Mouse (Mus musculus): ENCODE measurements at regions not wholly inside any gene's neighbourhood (a gene's known extent, or its start where the extent isn't known, plus 50 kb on each side); places are given as distances from the start of the nearest gene placed in this dataset.

DNA sequence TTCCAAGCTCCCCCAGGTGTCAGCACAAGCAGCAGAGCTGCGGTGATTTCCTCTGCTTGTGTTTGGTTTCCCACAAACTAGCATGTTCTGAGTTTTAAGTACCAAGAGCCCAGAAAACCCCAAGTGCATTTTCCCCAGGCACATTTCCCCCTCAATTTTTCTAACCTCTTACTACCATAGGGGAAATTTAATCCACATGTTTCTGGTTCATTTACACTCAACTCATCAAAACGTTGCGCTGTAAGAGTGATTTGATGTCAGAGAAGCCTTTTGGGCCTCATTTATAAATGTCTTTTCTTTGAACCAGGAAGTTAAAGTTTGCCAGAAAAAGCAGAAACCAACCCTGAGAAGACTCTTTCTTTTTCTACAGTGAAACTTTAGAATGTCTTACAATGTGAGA, 89.4 kb downstream of the Gm10192 start:
- DNase-seq (ENCODE audit: low spot score) (peak; percentile 9), ATAC-seq (ENCODE audit: insufficient read depth, low FRiP score, low TSS enrichment) (no peak)
- H3K9ac ChIP-seq (ENCODE audit: low read length), result no peak overlapping the region
- 82% methylated on average over 3 of the region's 3 CpGs for WGBS
- no peak overlapping the region for H3K4me3 ChIP-seq (ENCODE audit: low read depth, low read length)
- H3K36me3 ChIP-seq (ENCODE audit: control insufficient read depth, insufficient read depth, low read length), result no peaks in the 10 kb centered on the region
- H3K4me2 ChIP-seq (ENCODE audit: low read depth), result no peak overlapping the region
- H3K27me3 ChIP-seq (ENCODE audit: control insufficient read depth, insufficient read depth, low read length), result no peaks in the 10 kb centered on the region
- no peaks in the 10 kb centered on the region for H3K4me1 ChIP-seq (ENCODE audit: control insufficient read depth, insufficient read depth, low read length)
- no peak overlapping the region for H3K27ac ChIP-seq (ENCODE audit: low read depth, low read length)
- H3K9me3 ChIP-seq (ENCODE audit: control insufficient read depth, low read length), result no peaks in the 10 kb centered on the region

DNA sequence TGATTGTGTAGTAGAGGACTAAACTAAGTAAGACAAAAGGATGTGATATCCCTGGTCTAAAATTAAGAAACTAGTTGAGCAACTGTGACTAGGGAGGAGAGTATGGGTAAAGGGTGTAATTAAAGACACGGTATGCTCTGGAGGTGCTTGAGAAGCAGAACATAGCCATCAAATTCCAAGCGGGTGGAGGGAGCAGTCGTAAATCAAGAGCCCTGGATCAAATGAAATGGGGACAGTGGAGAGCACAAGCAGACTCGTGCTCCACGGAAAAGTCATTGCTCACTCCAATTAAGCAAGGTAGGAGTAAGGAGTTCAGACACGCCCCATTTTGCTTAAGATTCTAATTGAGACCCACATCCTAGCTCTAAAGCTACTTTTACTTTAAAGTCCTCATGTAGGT, 132.2 kb downstream of the Gm10192 start:
- 55% methylated on average over 6 of the region's 6 CpGs for WGBS

DNA sequence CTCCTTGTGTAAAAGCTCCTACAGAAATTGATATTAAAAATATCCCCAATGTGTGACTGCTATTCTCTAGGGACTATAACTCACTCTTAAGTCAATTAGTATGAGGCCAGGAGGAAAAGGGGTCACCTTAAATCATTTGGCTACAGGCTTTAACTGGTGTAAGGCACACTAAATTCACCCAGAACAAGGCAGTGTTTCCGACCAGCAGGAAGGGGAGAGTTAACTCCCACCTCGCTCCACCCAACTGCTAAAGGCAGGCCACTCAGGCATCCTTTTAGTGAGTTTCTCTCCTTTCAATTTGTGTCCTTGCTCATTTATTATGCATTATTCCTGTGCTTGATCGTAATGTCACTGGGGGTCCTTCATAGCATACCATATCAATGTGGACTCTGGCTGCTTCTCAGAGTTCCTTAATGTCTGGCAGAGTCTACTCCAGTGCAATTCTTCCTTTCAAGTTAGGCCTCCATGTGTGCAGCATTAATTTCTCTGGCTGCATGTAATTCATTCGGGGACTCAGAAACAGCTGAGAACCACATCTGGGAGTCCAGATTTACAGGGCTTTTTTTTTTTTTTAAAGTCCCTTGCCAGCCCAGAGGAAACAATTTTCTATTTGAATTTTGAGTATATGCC, 133.8 kb downstream of the Gm10192 start:
- H3K36me3 ChIP-seq (ENCODE audit: control insufficient read depth, insufficient read depth, low read length), result no peaks in the 10 kb centered on the region
- H3K9me3 ChIP-seq (ENCODE audit: control insufficient read depth, low read length), result no peaks in the 10 kb centered on the region
- H3K9ac ChIP-seq (ENCODE audit: low read length), result no peak overlapping the region
- WGBS, result 53% methylated on average over 4 of the region's 4 CpGs
- H3K4me2 ChIP-seq (ENCODE audit: low read depth), result no peak overlapping the region
- ATAC-seq (ENCODE audit: insufficient read depth, low FRiP score, low TSS enrichment) (peak; percentile 58; the same call in 1 of the 2 replicates), DNase-seq (ENCODE audit: low spot score) (peak; percentile 23)
- no peak overlapping the region for H3K4me3 ChIP-seq (ENCODE audit: low read depth, low read length)
- H3K27me3 ChIP-seq (ENCODE audit: control insufficient read depth, insufficient read depth, low read length), result no peaks in the 10 kb centered on the region
- 0 out of 2 replicates have a peak, but pooled peaks cover 3% of the 10 kb centered on the region for H3K4me1 ChIP-seq (ENCODE audit: control insufficient read depth, insufficient read depth, low read length)
- H3K27ac ChIP-seq (ENCODE audit: low read depth, low read length), result no peak overlapping the region

More for the DNA sequence above, 132.2 kb downstream of the Gm10192 start:
- Histone ChIP-seq H3K4me2 (ENCODE audit: low read depth) (no peak overlapping the region), H3K9ac (ENCODE audit: low read length) (no peak overlapping the region), H3K27ac (ENCODE audit: low read depth, low read length) (no peak overlapping the region), H3K36me3 (ENCODE audit: control insufficient read depth, insufficient read depth, low read length) (no peaks in the 10 kb centered on the region), H3K4me3 (ENCODE audit: low read depth, low read length) (no peak overlapping the region), H3K4me1 (ENCODE audit: control insufficient read depth, insufficient read depth, low read length) (0 out of 2 replicates have a peak, but pooled peaks cover 3% of the 10 kb centered on the region), H3K27me3 (ENCODE audit: control insufficient read depth, insufficient read depth, low read length) (no peaks in the 10 kb centered on the region), H3K9me3 (ENCODE audit: control insufficient read depth, low read length) (no peaks in the 10 kb centered on the region)
- DNase-seq (ENCODE audit: low spot score) (no peak), ATAC-seq (ENCODE audit: insufficient read depth, low FRiP score, low TSS enrichment) (no peak; the same call in 1 of the 2 replicates)

DNA sequence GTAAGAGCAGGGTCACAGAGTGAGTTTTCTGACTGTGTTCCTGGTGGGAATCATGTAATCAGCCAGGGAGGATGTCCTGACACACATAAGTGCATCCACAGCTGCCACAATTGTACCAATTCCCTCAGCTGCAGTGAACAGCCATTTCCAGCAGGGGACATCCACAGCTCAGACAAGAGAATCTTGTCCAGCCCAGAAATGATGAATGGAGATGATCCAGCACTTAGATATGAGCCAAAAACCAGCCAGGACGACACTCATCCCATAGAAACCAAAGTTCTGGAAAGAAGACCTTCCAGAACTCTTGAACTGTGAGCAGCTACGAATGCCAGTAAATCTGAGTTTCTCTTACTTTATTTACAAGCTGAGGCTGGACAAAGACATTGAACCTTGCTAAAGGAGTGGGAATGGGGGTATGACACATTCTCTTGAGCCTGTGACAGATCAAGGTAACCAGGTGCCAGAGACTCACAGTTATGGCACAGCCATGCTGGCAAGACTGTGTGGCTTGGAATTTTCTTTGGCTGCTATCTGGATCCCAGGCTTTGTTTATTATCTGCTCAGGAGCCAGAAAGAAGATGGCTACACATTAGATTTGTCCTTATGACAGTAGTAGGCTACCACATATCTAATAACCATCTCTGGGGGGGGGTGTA, 145.1 kb downstream of the Gm10192 start:
- peak; percentile 37 for DNase-seq (ENCODE audit: low spot score)
- 39% methylated on average over 2 of the region's 2 CpGs for WGBS

DNA sequence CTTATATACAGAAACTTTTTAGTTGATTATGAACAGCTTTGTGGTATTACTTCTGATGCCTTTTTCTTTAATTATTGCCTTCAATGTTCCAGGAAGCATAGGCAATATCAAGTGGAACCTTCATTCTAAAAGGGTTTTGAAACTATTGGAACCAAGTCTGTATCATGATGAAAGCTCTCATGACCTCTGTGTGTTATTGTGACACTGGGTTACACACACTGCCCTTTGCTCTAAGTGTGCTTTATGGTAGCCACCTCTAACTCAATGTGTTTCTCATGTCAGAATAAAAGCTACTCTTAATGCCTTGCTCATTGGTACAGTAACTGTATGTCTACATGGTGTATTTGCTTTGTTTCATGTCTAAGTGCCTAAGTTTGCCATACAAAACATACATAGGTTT, 154.0 kb downstream of the Gm10192 start:
- no peaks in the 10 kb centered on the region for H3K9me3 ChIP-seq (ENCODE audit: control insufficient read depth, low read length)
- no peak for ATAC-seq (ENCODE audit: insufficient read depth, low FRiP score, low TSS enrichment)
- H3K9ac ChIP-seq (ENCODE audit: low read length), result no peak overlapping the region
- no peaks in the 10 kb centered on the region for H3K36me3 ChIP-seq (ENCODE audit: control insufficient read depth, insufficient read depth, low read length)
- no peak overlapping the region for H3K27ac ChIP-seq (ENCODE audit: low read depth, low read length)
- H3K4me2 ChIP-seq (ENCODE audit: low read depth), result no peak overlapping the region
- no peaks in the 10 kb centered on the region for H3K27me3 ChIP-seq (ENCODE audit: control insufficient read depth, insufficient read depth, low read length)
- DNase-seq (ENCODE audit: low spot score), result no peak
- H3K4me1 ChIP-seq (ENCODE audit: control insufficient read depth, insufficient read depth, low read length), result no peaks in the 10 kb centered on the region
- no peak overlapping the region for H3K4me3 ChIP-seq (ENCODE audit: low read depth, low read length)

More for the DNA sequence above, 145.1 kb downstream of the Gm10192 start:
- ATAC-seq (ENCODE audit: insufficient read depth, low FRiP score, low TSS enrichment), result 0 out of 2 replicates have a peak, but pooled peaks have one; percentile 55
- Histone ChIP-seq H3K36me3 (ENCODE audit: control insufficient read depth, insufficient read depth, low read length) (no peaks in the 10 kb centered on the region), H3K9ac (ENCODE audit: low read length) (no peak overlapping the region), H3K4me3 (ENCODE audit: low read depth, low read length) (no peak overlapping the region), H3K27me3 (ENCODE audit: control insufficient read depth, insufficient read depth, low read length) (no peaks in the 10 kb centered on the region), H3K4me1 (ENCODE audit: control insufficient read depth, insufficient read depth, low read length) (no peaks in the 10 kb centered on the region), H3K4me2 (ENCODE audit: low read depth) (no peak overlapping the region), H3K9me3 (ENCODE audit: control insufficient read depth, low read length) (no peaks in the 10 kb centered on the region), H3K27ac (ENCODE audit: low read depth, low read length) (no peak overlapping the region)

DNA sequence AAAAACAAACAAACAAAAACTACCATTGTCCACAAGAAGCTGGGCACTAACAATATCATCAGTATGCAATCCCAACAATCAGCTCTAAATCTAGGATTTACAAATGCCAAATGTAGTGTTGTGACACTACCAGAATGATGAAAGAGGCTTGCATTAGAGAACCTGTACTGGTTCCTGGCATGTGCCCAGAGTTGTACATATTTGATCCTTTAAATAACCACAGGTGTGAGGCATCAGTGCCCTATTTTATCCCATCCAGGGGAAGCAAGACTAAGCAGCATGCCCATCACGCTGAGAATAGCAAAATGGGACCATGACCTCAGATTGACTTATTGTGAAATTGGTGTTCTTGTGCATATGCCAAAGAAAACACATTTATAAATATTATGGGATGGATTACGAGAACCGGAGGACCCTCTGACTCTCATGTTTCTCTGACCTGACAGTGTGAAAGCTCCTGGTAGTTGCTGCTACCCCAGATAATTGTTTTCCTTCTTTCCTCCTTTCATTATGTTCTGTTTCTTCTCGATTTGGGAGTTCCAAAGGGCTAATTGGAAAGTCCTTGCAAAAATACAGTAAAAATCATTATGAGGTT, 157.4 kb downstream of the Gm10192 start:
- ATAC-seq (ENCODE audit: insufficient read depth, low FRiP score, low TSS enrichment), result no peak
- Histone ChIP-seq H3K27me3 (ENCODE audit: control insufficient read depth, insufficient read depth, low read length) (no peaks in the 10 kb centered on the region), H3K9ac (ENCODE audit: low read length) (no peak overlapping the region), H3K36me3 (ENCODE audit: control insufficient read depth, insufficient read depth, low read length) (no peaks in the 10 kb centered on the region), H3K9me3 (ENCODE audit: control insufficient read depth, low read length) (no peaks in the 10 kb centered on the region), H3K4me1 (ENCODE audit: control insufficient read depth, insufficient read depth, low read length) (no peaks in the 10 kb centered on the region), H3K27ac (ENCODE audit: low read depth, low read length) (no peak overlapping the region), H3K4me2 (ENCODE audit: low read depth) (no peak overlapping the region), H3K4me3 (ENCODE audit: low read depth, low read length) (no peak overlapping the region)
- WGBS, result 83% methylated on average over 4 of the region's 4 CpGs
- no peak for DNase-seq (ENCODE audit: low spot score)

DNA sequence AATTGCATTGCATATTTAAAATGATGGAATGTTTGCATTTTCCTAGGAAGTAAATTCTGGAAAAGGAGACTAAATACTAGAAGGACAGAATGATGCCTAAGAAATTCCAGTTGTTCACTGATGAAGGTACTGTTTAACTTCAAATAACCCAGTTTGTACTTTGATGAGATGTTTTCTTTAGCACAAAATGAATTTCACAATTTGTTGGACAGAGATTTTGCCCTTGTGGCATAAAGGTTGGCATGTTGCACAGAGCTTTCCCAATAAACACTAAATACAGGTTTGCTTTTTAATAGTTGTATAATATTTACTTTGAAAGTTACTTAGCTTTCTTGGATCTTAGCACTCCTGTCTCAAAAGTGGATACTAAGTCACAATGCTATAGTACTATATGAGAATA, 181.6 kb downstream of the Gm10192 start:
- no peak overlapping the region for H3K4me2 ChIP-seq (ENCODE audit: low read depth)
- DNase-seq (ENCODE audit: low spot score) (no peak), ATAC-seq (ENCODE audit: insufficient read depth, low FRiP score, low TSS enrichment) (no peak)
- no peaks in the 10 kb centered on the region for H3K4me1 ChIP-seq (ENCODE audit: control insufficient read depth, insufficient read depth, low read length)
- no peaks in the 10 kb centered on the region for H3K27me3 ChIP-seq (ENCODE audit: control insufficient read depth, insufficient read depth, low read length)
- H3K9me3 ChIP-seq (ENCODE audit: control insufficient read depth, low read length), result no peaks in the 10 kb centered on the region
- H3K9ac ChIP-seq (ENCODE audit: low read length), result no peak overlapping the region
- H3K36me3 ChIP-seq (ENCODE audit: control insufficient read depth, insufficient read depth, low read length), result no peaks in the 10 kb centered on the region
- H3K4me3 ChIP-seq (ENCODE audit: low read depth, low read length), result no peak overlapping the region
- H3K27ac ChIP-seq (ENCODE audit: low read depth, low read length), result no peak overlapping the region

DNA sequence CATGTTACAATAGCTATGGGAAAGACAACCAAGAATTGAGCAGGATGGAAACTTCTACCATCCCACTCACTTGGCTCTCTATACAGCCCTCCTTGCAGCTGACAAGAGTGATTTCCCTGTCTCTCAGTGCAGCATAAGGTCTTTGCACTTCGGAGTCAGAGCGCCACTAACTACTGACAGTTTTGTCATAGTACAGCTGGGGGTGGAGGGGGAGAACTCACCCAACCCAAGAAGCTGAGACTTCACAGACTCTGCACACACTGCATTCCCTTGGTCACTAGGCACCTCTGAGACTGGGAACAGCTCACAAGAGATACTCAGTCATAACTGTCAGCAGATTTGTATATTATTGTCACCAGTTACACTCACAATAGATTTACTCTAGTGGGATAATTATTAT, 195.3 kb upstream of the Gm12695 start:
- Histone ChIP-seq H3K9ac (ENCODE audit: low read length) (no peak overlapping the region), H3K36me3 (ENCODE audit: control insufficient read depth, insufficient read depth, low read length) (no peaks in the 10 kb centered on the region), H3K4me2 (ENCODE audit: low read depth) (no peak overlapping the region), H3K27ac (ENCODE audit: low read depth, low read length) (no peak overlapping the region), H3K4me1 (ENCODE audit: control insufficient read depth, insufficient read depth, low read length) (no peaks in the 10 kb centered on the region), H3K9me3 (ENCODE audit: control insufficient read depth, low read length) (no peaks in the 10 kb centered on the region), H3K27me3 (ENCODE audit: control insufficient read depth, insufficient read depth, low read length) (no peaks in the 10 kb centered on the region), H3K4me3 (ENCODE audit: low read depth, low read length) (no peak overlapping the region)
- WGBS, result 89% methylated on average over 2 of the region's 2 CpGs
- no peak for DNase-seq (ENCODE audit: low spot score)
- ATAC-seq (ENCODE audit: insufficient read depth, low FRiP score, low TSS enrichment), result no peak

DNA sequence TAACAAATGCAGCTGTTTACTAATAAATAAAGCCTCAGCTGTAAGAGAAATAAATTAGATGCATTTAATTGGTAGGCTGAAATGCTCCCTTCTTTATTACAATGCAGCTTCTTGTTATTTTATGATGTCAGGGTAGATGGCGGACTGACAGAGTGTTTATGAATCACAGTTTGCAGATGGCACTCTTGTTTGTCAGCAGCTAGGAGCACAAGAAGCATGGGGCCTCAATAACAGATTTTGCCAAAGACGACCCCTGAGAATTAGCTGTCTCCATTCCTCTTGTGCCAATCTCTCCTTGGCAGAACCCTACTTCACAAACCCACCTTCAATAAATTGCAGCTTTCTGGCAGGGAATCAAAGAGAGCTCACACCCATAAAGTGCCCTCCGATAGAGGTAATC, 194.9 kb upstream of the Gm12695 start:
- no peaks in the 10 kb centered on the region for H3K9me3 ChIP-seq (ENCODE audit: control insufficient read depth, low read length)
- DNase-seq (ENCODE audit: low spot score) (no peak), ATAC-seq (ENCODE audit: insufficient read depth, low FRiP score, low TSS enrichment) (no peak)
- 86% methylated on average over 3 of the region's 3 CpGs for WGBS
- H3K27ac ChIP-seq (ENCODE audit: low read depth, low read length), result no peak overlapping the region
- H3K4me2 ChIP-seq (ENCODE audit: low read depth), result no peak overlapping the region
- H3K27me3 ChIP-seq (ENCODE audit: control insufficient read depth, insufficient read depth, low read length), result no peaks in the 10 kb centered on the region
- no peak overlapping the region for H3K4me3 ChIP-seq (ENCODE audit: low read depth, low read length)
- H3K9ac ChIP-seq (ENCODE audit: low read length), result no peak overlapping the region
- no peaks in the 10 kb centered on the region for H3K36me3 ChIP-seq (ENCODE audit: control insufficient read depth, insufficient read depth, low read length)
- no peaks in the 10 kb centered on the region for H3K4me1 ChIP-seq (ENCODE audit: control insufficient read depth, insufficient read depth, low read length)
